Mouse (Mus musculus) neural tube, embryonic 13.5 days (tissue): ENCODE measurements around the gene Gm10570. TPM values are rescaled to one million over a fixed set of nuclear protein-coding genes. Genes with fewer than 3 reads are reported as not detected.

ENCODE experiments used
- ATAC-seq: fragments of 200-750 bp; cut with Nextera tagmentation; 2 replicates; pipeline ENCODE4 v1.8.0; 2017; ENCODE audit warnings: low read depth, mild to moderate bottlenecking, moderate TSS enrichment, moderate library complexity
- H3K27ac ChIP-seq: fragments of 300-500 bp; sonication (generic); replicated peaks from 2 replicates; pipeline ENCODE4 v1.5.1; 2015; ENCODE audit warnings: moderate library complexity, mild to moderate bottlenecking, inconsistent platforms
- H3K27me3 ChIP-seq: fragments of 300-500 bp; sonication (generic); 2 replicates; pipeline ENCODE4 v1.6.1; 2015; ENCODE audit warnings: mild to moderate bottlenecking, inconsistent platforms
- H3K36me3 ChIP-seq: fragments of 300-500 bp; sonication (generic); 2 replicates; pipeline ENCODE4 v1.6.1; 2015; ENCODE audit warnings: mild to moderate bottlenecking, inconsistent platforms
- H3K4me1 ChIP-seq: fragments of 300-500 bp; sonication (generic); replicated peaks from 2 replicates; pipeline ENCODE4 v1.6.1; 2015; ENCODE audit warnings: inconsistent platforms
- H3K4me2 ChIP-seq: fragments of 300-500 bp; sonication (generic); 2 replicates; pipeline ENCODE4 v1.6.1; 2015; ENCODE audit warnings: inconsistent platforms, mild to moderate bottlenecking, moderate library complexity
- H3K4me3 ChIP-seq: fragments of 300-500 bp; sonication (generic); 2 replicates; pipeline ENCODE4 v1.5.1; 2015; ENCODE audit warnings: mild to moderate bottlenecking, inconsistent platforms
- H3K9ac ChIP-seq: fragments of 300-500 bp; sonication (generic); 2 replicates; pipeline ENCODE4 v1.6.1; 2015; ENCODE audit warnings: moderate library complexity, mild to moderate bottlenecking, inconsistent platforms
- H3K9me3 ChIP-seq: fragments of 300-500 bp; sonication (generic); 2 replicates; pipeline ENCODE4 v1.6.1; 2016; ENCODE audit warnings: inconsistent platforms
- WGBS: fragments of 180-500 bp; shearing (Covaris S2); methylation state at CpG from one replicate; pipeline ENCODE4 v1.1.7; 2015; 5-methylcytosine and 5-hydroxymethylcytosine counted together
- polyA plus RNA-seq: library from polyadenylated mRNA; unstranded; fragments of >200 nt; fragmentation: Nextera tagmentation; extraction: Ambion mirVana; gene quantifications from 2 replicates; pipeline ENCODE4 v1.2.1, GENCODE M21; 2015

The Gm10570 gene
- polyA plus RNA-seq, 1 experiment from 2014 or later, result 0.71 TPM

- peaks cover 24% of the 10 kb centered on the region for H3K4me1 ChIP-seq
- no peak overlapping the region for H3K27ac ChIP-seq
- peak overlapping the region; percentile 20; the same call in 1 of the 2 replicates for H3K4me2 ChIP-seq
- WGBS, result 25% methylated on average over 24 of the region's 24 CpGs
- H3K9ac ChIP-seq, result peak overlapping the region; percentile 34; the same call in 1 of the 2 replicates
- no peaks in the 10 kb centered on the region for H3K27me3 ChIP-seq
- no peaks in the 10 kb centered on the region for H3K9me3 ChIP-seq
- H3K36me3 ChIP-seq, result peaks cover 39% of the 10 kb centered on the region
- no peak overlapping the region for H3K4me3 ChIP-seq
- ATAC-seq, result peak; percentile 46
These were observed 43.6 kb downstream of the Gm10570 start for GRCm38 (mm10) chr4:130264698-130265349.

DNA sequence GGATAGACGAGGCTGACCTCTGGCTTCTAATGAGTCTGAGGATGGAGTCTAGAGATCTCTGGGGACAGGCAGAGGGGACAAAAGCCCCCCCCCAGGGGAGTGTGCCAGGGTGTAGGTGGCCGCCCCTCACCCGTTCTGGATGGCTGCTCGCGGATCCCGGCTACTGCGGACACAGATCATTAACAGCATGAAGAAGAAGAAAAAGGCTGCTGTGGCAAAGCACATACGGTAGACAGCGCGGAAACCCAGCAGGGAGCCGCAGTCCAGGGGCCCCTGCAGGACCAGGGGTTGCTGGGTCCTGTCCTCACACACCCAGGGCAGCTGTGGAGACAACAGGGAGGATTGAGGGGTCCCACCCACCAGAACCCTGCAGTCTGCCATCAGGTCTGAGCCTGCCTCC, 44.3 kb downstream of the Gm10570 start:
- H3K4me3 ChIP-seq, result no peak overlapping the region
- WGBS, result 13% methylated on average over 11 of the region's 11 CpGs
- no peaks in the 10 kb centered on the region for H3K27me3 ChIP-seq
- H3K9me3 ChIP-seq, result no peaks in the 10 kb centered on the region
- H3K9ac ChIP-seq, result peak overlapping the region; percentile 34; the same call in 1 of the 2 replicates
- peak overlapping the region; percentile 20; the same call in 1 of the 2 replicates for H3K4me2 ChIP-seq
- ATAC-seq, result peak; percentile 10; the same call in 1 of the 2 replicates
- peaks cover 46% of the 10 kb centered on the region for H3K36me3 ChIP-seq
- H3K27ac ChIP-seq, result no peak overlapping the region
- H3K4me1 ChIP-seq, result peaks cover 24% of the 10 kb centered on the region

DNA sequence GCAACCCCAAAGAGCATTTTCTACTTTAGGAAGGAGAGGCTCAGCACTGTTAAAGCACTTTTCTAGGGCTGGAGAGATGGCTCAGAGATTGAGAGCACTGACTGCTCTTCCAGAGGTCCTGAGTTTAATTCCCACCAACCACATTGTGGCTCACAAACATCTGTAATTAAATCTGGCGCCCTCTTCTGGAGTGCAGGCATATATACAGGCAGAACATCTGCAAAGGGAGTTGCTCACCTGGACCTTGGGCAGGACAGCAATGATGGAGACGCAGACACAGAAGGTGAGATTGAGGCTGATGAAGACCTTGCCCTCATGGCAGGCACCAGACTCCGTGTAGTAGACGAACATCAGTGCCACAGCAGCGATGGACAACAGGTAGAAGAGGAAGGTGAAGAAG, 48.1 kb downstream of the Gm10570 start:
- 38% methylated on average over 5 of the region's 5 CpGs for WGBS
- Histone ChIP-seq H3K4me1 (peaks cover 16% of the 10 kb centered on the region), H3K36me3 (peaks cover 82% of the 10 kb centered on the region), H3K9me3 (no peaks in the 10 kb centered on the region), H3K9ac (no peak overlapping the region), H3K27ac (no peak overlapping the region), H3K4me2 (no peak overlapping the region), H3K4me3 (no peak overlapping the region), H3K27me3 (no peaks in the 10 kb centered on the region)
- ATAC-seq, result no peak

Other genes starting within 250 kb of the Gm10570 start
- 61.8 and 62.9 TPM in 2 replicates for gene Pef1, start 206.1 kb downstream of the Gm10570 start, polyA plus RNA-seq
- gene Hcrtr1, start 169.3 kb downstream of the Gm10570 start, polyA plus RNA-seq, result 0.39 and 0.71 TPM in 2 replicates
- 4.2 and 6.7 TPM in 2 replicates for gene Tinagl1, start 133.6 kb downstream of the Gm10570 start, polyA plus RNA-seq
- gene Gm853, start 86.3 kb downstream of the Gm10570 start, polyA plus RNA-seq, result not detected in 2 replicates
- 53.5 and 60.1 TPM in 2 replicates for gene Serinc2, start 29.5 kb downstream of the Gm10570 start, polyA plus RNA-seq
- 136 and 150 TPM in 2 replicates for gene Fabp3, start 79 bp downstream of the Gm10570 start, polyA plus RNA-seq
- 90.3 and 94.1 TPM in 2 replicates for gene Zcchc17, start 51.3 kb upstream of the Gm10570 start, polyA plus RNA-seq
- 107 and 112 TPM in 2 replicates for gene Snrnp40, start 51.5 kb upstream of the Gm10570 start, polyA plus RNA-seq